In genomic region chr13:8202681-8203476, GRCm38 (mm10) we compare ENCODE assay signal across 9 mouse cellular contexts. TPM values are rescaled to one million over a fixed set of nuclear protein-coding genes. Genes with fewer than 3 reads are reported as not detected.
DNase-seq lines count a peak whose midpoint lies in the region; ATAC-seq and TF ChIP-seq lines count a peak whose summit lies in the region.
"Had no signal": no experiment of that assay in that cellular context is flagged by ENCODE, and none has a peak within 500 bp of the region (broad histone marks: within the 10 kb centered on the region; RNA-seq: fewer than 3 reads in every experiment).

TSS of gene Adarb2 (plus strand) at chr13:8202866.

- ATAC-seq in intestine, postnatal 0 days: no peak
- ATAC-seq in liver, postnatal 0 days: no peak
- ATAC-seq in stomach, embryonic 16.5 days (ENCODE audit: insufficient read depth, low FRiP score): peak; percentile 69

- TF ChIP-seq CTCF in heart, adult 2 months (IDR thresholded peaks at IDR 0.05): no peak
- TF ChIP-seq CTCF in brain, embryonic 14.5 days (IDR thresholded peaks at IDR 0.05; ENCODE audit: borderline replicate concordance, extremely low read depth, insufficient read depth, insufficient read length): no peak
- TF ChIP-seq CTCF in intestine, postnatal 0 days (IDR thresholded peaks at IDR 0.05; ENCODE audit: low read depth): no peak
- TF ChIP-seq CTCF in liver, postnatal 0 days (IDR thresholded peaks at IDR 0.05; ENCODE audit: low read depth): no peak

- H3K27me3 ChIP-seq in heart, adult 2 months (ENCODE audit: control insufficient read depth, insufficient read depth, low read length): no peaks in the 10 kb centered on the region
- peaks cover 22% of the 10 kb centered on the region for H3K27me3 ChIP-seq in forebrain, embryonic 10.5 days (ENCODE audit: poor library complexity, severe bottlenecking)
- peaks cover 5% of the 10 kb centered on the region for H3K27me3 ChIP-seq in intestine, postnatal 0 days (replicated peaks; ENCODE audit: control insufficient read depth, insufficient read depth, low read length)
- H3K27me3 ChIP-seq in liver, postnatal 0 days (ENCODE audit: insufficient read depth, low read length): peaks cover 3% of the 10 kb centered on the region; the same call in 1 of the 2 replicates
- H3K27me3 ChIP-seq in stomach, embryonic 16.5 days (ENCODE audit: control insufficient read depth, insufficient read depth, low read length): peaks cover 3% of the 10 kb centered on the region

- intact Hi-C loops in heart, adult 2 months (cut with DNase I): no loop called here

- H3K4me3 ChIP-seq in heart, adult 2 months: no peak within 1 kb of the TSS
- peak within 1 kb of the TSS; percentile 61 for H3K4me3 ChIP-seq in forebrain, embryonic 10.5 days
- peak within 1 kb of the TSS; percentile 25 for H3K4me3 ChIP-seq in intestine, postnatal 0 days (ENCODE audit: low read depth, low read length)
- H3K4me3 ChIP-seq in liver, postnatal 0 days (ENCODE audit: low read depth, low read length): no peak within 1 kb of the TSS
- peak within 1 kb of the TSS; percentile 38 for H3K4me3 ChIP-seq in stomach, embryonic 16.5 days (replicated peaks; ENCODE audit: low read length)

- H3K9ac ChIP-seq in heart, adult 2 months (ENCODE audit: low read depth, low read length): no peak within 1 kb of the TSS
- no peak within 1 kb of the TSS for H3K9ac ChIP-seq in intestine, postnatal 0 days (ENCODE audit: low read depth, low read length)
- no peak within 1 kb of the TSS for H3K9ac ChIP-seq in liver, postnatal 0 days (replicated peaks)
- peak within 1 kb of the TSS; percentile 4 for H3K9ac ChIP-seq in stomach, embryonic 16.5 days (ENCODE audit: low read length)

- TF ChIP-seq EP300 in heart, adult 2 months (IDR thresholded peaks at IDR 0.05; ENCODE audit: insufficient read depth, low read depth, low read length): no peak
- TF ChIP-seq EP300 in liver, postnatal 0 days (IDR thresholded peaks at IDR 0.05; ENCODE audit: low read depth): no peak

- no peaks in the 10 kb centered on the region for H3K36me3 ChIP-seq in heart, adult 2 months (ENCODE audit: control insufficient read depth, insufficient read depth, low read length)
- H3K36me3 ChIP-seq in forebrain, embryonic 10.5 days (replicated peaks): no peaks in the 10 kb centered on the region
- H3K36me3 ChIP-seq in intestine, postnatal 0 days (ENCODE audit: control insufficient read depth, insufficient read depth): no peaks in the 10 kb centered on the region
- no peaks in the 10 kb centered on the region for H3K36me3 ChIP-seq in liver, postnatal 0 days (replicated peaks; ENCODE audit: insufficient read depth, low read length)
- no peaks in the 10 kb centered on the region for H3K36me3 ChIP-seq in stomach, embryonic 16.5 days (ENCODE audit: control insufficient read depth, insufficient read depth, low read length)

- H3K79me2 ChIP-seq in heart, adult 2 months (replicated peaks; ENCODE audit: control insufficient read depth, insufficient read depth, low read length): no peaks in the 10 kb centered on the region

- DNase-seq in heart, adult 11 months: peak; percentile 72
- no peak for DNase-seq in heart, adult 2 months
- peak; percentile 96 for DNase-seq in brain, embryonic 14.5 days (ENCODE audit: low read depth)
- peak; percentile 66 for DNase-seq in forebrain, embryonic 10.5 days (ENCODE audit: extremely low spot score, low spot score)
- no peak for DNase-seq in liver, postnatal 0 days
- no peak for DNase-seq in adrenal gland, adult 2 months

- H3K4me2 ChIP-seq in intestine, postnatal 0 days (replicated peaks; ENCODE audit: low read depth): peak within 1 kb of the TSS; percentile 51
- peak within 1 kb of the TSS; percentile 13; the same call in 1 of the 2 replicates for H3K4me2 ChIP-seq in liver, postnatal 0 days (ENCODE audit: low read depth, low read length)
- peak within 1 kb of the TSS; percentile 73 for H3K4me2 ChIP-seq in stomach, embryonic 16.5 days (ENCODE audit: low read depth, low read length)

- 3% methylated on average over 26 of the region's 26 CpGs for WGBS in heart, adult 2 months
- WGBS in forebrain, embryonic 10.5 days: under 1% methylated on average over 26 of the region's 26 CpGs
- WGBS in intestine, postnatal 0 days: under 1% methylated on average over 26 of the region's 26 CpGs
- WGBS in liver, postnatal 0 days (ENCODE audit: insufficient replicate concordance): 2% methylated on average over 26 of the region's 26 CpGs
- WGBS in stomach, embryonic 16.5 days: under 1% methylated on average over 26 of the region's 26 CpGs

- H3K4me1 ChIP-seq in heart, adult 2 months (ENCODE audit: control insufficient read depth, insufficient read depth, low read length): no peaks in the 10 kb centered on the region
- H3K4me1 ChIP-seq in forebrain, embryonic 10.5 days: peaks cover 20% of the 10 kb centered on the region
- H3K4me1 ChIP-seq in intestine, postnatal 0 days (replicated peaks; ENCODE audit: control insufficient read depth, insufficient read depth, low read length): no peaks in the 10 kb centered on the region
- H3K4me1 ChIP-seq in liver, postnatal 0 days (ENCODE audit: insufficient read depth): no peaks in the 10 kb centered on the region
- H3K4me1 ChIP-seq in stomach, embryonic 16.5 days (ENCODE audit: control insufficient read depth, insufficient read depth, low read length): 0 out of 2 replicates have a peak, but pooled peaks cover 12% of the 10 kb centered on the region

- no peak within 1 kb of the TSS for H3K27ac ChIP-seq in heart, adult 2 months
- peak within 1 kb of the TSS; percentile 70 for H3K27ac ChIP-seq in forebrain, embryonic 10.5 days
- H3K27ac ChIP-seq in intestine, postnatal 0 days (ENCODE audit: low read depth, low read length): no peak within 1 kb of the TSS
- no peak within 1 kb of the TSS for H3K27ac ChIP-seq in liver, postnatal 0 days (ENCODE audit: low read depth)
- no peak within 1 kb of the TSS for H3K27ac ChIP-seq in stomach, embryonic 16.5 days (ENCODE audit: low read length)

- H3K9me3 ChIP-seq in forebrain, embryonic 10.5 days: no peaks in the 10 kb centered on the region
- H3K9me3 ChIP-seq in intestine, postnatal 0 days (ENCODE audit: control insufficient read depth): no peaks in the 10 kb centered on the region
- H3K9me3 ChIP-seq in liver, postnatal 0 days (ENCODE audit: low read length): no peaks in the 10 kb centered on the region
- H3K9me3 ChIP-seq in stomach, embryonic 16.5 days (replicated peaks; ENCODE audit: control insufficient read depth, low read length): no peaks in the 10 kb centered on the region

- TF ChIP-seq POLR2A in heart, adult 2 months (IDR thresholded peaks at IDR 0.05; ENCODE audit: insufficient read depth, low read depth, low read length): no peak
- no peak; the same call in 1 of the 2 replicates for TF ChIP-seq POLR2A in brain, embryonic 14.5 days (IDR thresholded peaks at IDR 0.05; ENCODE audit: borderline replicate concordance, extremely low read depth, insufficient read depth, insufficient read length, poor library complexity, severe bottlenecking)

RNA-seq across cellular contexts. Expression of gene Adarb2, which starts in this region (rescaled TPM):
- total RNA-seq in heart, adult 2 months (2021): not detected
- polyA plus RNA-seq in heart, adult 2 months (2012; rRNA removed): not detected in 2 replicates
- polyA plus RNA-seq in brain, embryonic 14.5 days (2012; rRNA removed): 11.3 and 18.8 TPM in 2 replicates
- 2.3 and 2.4 TPM in 2 replicates for polyA plus RNA-seq in forebrain, embryonic 10.5 days (2016; fragmentation: Nextera tagmentation; extraction: Ambion mirVana)
- 0.14 and 0.22 TPM in 2 replicates for polyA plus RNA-seq in intestine, postnatal 0 days (2015; fragmentation: Nextera tagmentation; extraction: Ambion mirVana)
- 0.02 TPM in 1 of 2 replicates, not detected in the other for polyA plus RNA-seq in liver, postnatal 0 days (2015; fragmentation: Nextera tagmentation; extraction: Ambion mirVana)
- polyA plus RNA-seq in stomach, embryonic 16.5 days (2015; fragmentation: Nextera tagmentation; extraction: Ambion mirVana): 0.58 and 0.71 TPM in 2 replicates
- total RNA-seq in adrenal gland, adult 2 months (2021): under 1 TPM in 1 of 2 experiments, not detected in 1; 0.07 TPM
- not detected in 2 replicates for polyA plus RNA-seq in adrenal gland, adult 2 months (2012; rRNA removed)
- polyA plus RNA-seq: liver, adult 2 months had no signal

Comparison
In these comparisons a context has a peak if more than half of its experiments do, and no peak if none do; other contexts are left out.
1. DNase-seq: peak in heart, adult 11 months (single experiment), brain, embryonic 14.5 days (single experiment) and forebrain, embryonic 10.5 days (single experiment); none in heart, adult 2 months (0 of 2), liver, postnatal 0 days (single experiment) and adrenal gland, adult 2 months (single experiment).
2. Peak in ATAC-seq, H3K4me3 ChIP-seq, H3K9ac ChIP-seq and H3K4me2 ChIP-seq in stomach, embryonic 16.5 days; RNA of the gene not detected or under 1 TPM.
3. H3K4me3 ChIP-seq: peak in forebrain, embryonic 10.5 days (single experiment) and intestine, postnatal 0 days (single experiment); none in heart, adult 2 months (single experiment) and liver, postnatal 0 days (single experiment).
4. H3K4me2 ChIP-seq: peak in every context shown above with its lines; median percentile 73 in stomach, embryonic 16.5 days; 51 in intestine, postnatal 0 days; 13 in liver, postnatal 0 days.